Mouse (Mus musculus) embryonic fibroblast, embryonic 13.5 days (primary cell): ENCODE measurements around the gene Stt3b. TPM values are rescaled to one million over a fixed set of nuclear protein-coding genes. Genes with fewer than 3 reads are reported as not detected.

Experiments used
- H3K27ac ChIP-seq: 2 replicates; pipeline ENCODE4 v1.5.1; 2012; ENCODE audit warnings: low read length, control low read depth, inconsistent platforms; ENCODE audit not compliant: insufficient read depth
- H3K4me1 ChIP-seq: 2 replicates; pipeline ENCODE4 v1.6.1; 2011; ENCODE audit warnings: low read length; ENCODE audit not compliant: control insufficient read depth, insufficient read depth
- H3K4me3 ChIP-seq: 2 replicates; pipeline ENCODE4 v1.5.1; 2011; ENCODE audit warnings: mild to moderate bottlenecking, control low read depth, low read length; ENCODE audit not compliant: insufficient read depth
- CTCF ChIP-seq: IDR thresholded peaks from 2 replicates; pipeline ENCODE4 v1.5.1; 2011; ENCODE audit warnings: mild to moderate bottlenecking, control low read depth, low read length, moderate library complexity, borderline replicate concordance; ENCODE audit not compliant: insufficient read depth
- POLR2A ChIP-seq: IDR thresholded peaks from 2 replicates; pipeline ENCODE4 v1.6.1; 2011; ENCODE audit warnings: low read depth, mild to moderate bottlenecking, control low read depth, low read length, moderate library complexity
- polyA plus RNA-seq: library from polyadenylated mRNA; stranded (reverse); fragments of >200 nt; gene quantifications from 2 replicates; pipeline ENCODE4 v1.2.4, GENCODE M21; 2011; ENCODE audit warnings: low read depth; ENCODE audit not compliant: missing spikeins, insufficient read length

The Stt3b gene
- polyA plus RNA-seq = 124 and 136 TPM in 2 replicates

DNA sequence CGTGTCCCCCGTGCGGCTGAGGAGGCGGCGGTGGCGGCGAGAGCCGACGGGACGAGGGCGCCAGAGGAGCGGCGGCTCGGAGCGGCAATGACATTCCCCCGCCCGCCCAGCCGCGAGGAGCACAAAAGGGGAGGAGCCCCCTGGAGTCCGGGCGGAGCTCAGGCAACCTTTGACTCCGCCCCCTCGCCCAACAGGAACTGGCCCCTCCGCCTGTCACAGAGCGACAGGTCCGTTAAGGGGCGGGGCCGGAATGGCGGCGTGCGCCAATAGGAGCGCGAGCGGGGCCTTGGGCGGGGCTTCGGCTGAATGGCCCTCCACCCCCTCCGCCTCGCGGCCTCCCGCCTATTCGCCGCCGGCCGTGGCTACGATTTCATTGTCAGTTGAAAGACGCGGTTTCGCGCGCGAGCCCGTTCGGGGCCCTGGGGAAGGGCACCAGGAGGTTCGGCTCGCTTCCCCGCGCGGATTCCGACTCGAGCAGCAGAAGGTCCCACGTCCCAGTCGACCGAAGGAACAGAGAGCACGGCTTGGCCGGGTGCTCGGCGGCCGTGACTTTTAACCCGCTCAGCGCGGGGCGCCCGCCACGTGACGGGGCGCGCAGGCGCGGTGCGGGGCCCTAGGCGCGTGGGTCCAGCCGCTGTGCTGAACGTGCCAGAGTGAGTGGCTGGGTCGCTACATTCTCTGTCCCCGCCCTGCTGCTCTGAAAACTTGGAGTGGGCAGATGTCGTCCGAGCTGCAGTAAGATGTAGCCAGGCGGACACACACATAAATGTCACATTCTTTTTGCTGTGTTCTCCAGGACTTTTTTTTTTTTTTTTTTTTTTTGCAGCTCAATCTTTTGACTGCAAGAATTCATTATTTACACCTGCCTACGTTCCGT lies at the start of gene Stt3b:
Gene Stt3b (minus strand): TSS at position 76 of the 877 bp plus-strand sequence.
- H3K4me3 ChIP-seq = peak within 1 kb of the TSS; percentile 100
- TF ChIP-seq CTCF = no peak
- TF ChIP-seq POLR2A = no peak; the same call in none of the 2 replicates
- peak within 1 kb of the TSS; percentile 89 for H3K27ac ChIP-seq
- peaks cover 4% of the 10 kb centered on the region for H3K4me1 ChIP-seq

DNA sequence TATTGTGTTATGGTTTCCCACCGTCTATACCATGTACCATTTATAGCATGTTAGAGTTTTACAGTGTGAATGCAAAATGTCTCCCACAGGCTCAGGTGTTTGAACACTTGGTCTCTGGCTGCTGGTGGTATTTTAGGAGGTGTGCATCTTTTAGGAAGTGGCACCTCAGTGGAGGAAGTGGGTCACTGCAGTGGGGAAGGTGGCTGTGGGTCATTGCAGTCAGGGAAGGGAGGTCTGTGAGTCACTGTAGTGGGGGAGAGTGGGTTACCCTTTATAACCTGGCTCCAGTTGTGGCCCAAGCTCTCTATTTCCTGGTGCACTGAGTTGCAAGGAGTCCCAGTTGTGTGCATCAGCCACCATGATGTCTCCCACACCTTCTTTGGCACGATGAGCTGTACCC lies 48.2 kb upstream of the Stt3b start:
- Histone ChIP-seq H3K4me3 (no peak overlapping the region), H3K27ac (no peak overlapping the region), H3K4me1 (no peaks in the 10 kb centered on the region)
- TF ChIP-seq CTCF (no peak), POLR2A (no peak)

DNA sequence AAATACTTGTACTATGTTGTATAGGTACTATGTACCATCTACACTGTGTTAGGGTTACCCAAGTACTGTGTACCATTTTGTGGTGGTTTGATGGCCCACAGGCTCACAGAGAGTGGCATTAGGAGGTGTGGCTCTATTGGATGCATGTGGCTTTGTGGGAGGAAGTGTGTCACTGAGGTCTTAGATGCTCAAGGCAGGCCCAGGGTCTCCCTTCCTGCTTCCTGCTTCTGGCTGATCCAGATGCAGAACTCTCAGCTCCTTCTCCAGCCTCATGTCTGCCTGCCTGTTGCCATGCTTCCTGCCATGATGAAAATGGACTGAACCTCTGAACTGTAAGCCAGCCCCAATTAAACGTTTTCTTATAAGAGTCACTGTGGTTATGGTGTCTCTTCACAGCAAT lies 47.8 kb upstream of the Stt3b start:
- TF ChIP-seq POLR2A = no peak
- TF ChIP-seq CTCF = no peak
- Histone ChIP-seq H3K4me3 (no peak overlapping the region), H3K27ac (no peak overlapping the region), H3K4me1 (no peaks in the 10 kb centered on the region)

DNA sequence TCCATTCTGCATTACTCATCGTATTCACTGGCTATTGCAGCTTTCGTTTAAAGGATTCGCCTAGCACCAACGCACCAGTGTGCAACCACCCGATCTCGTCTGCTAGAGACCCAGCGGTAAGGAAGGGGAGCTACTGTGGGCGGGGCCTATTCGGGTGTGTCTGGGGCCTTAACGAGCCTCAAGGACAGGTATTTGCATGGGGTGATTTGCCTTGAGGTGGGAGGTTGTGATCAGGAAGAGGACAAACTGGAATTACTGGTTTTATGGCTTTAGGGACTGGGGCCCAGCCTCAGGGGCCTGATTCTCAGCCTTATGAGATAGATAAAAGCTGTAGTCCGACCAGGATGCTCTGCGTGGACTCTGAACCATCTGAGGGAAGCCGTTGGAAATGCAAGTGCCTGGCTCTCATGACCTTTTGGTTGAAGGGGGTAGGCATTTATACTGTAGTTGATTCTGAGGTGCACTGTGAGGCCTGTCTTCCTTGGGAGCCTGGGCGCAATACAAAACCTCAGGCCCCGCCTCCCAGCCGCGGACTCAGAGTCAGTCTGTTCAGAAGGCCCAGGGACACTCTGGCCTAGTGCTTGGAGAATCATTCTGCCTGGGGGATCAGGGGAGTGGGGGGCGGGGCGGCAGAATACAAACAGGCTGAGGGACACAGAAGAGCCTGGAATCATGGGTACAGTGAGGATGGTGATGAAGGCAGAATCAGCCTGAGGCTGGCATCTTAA lies 46.7 kb upstream of the Stt3b start:
- TF ChIP-seq POLR2A = no peak
- TF ChIP-seq CTCF = no peak
- Histone ChIP-seq H3K4me3 (no peak overlapping the region), H3K4me1 (no peaks in the 10 kb centered on the region), H3K27ac (no peak overlapping the region)

DNA sequence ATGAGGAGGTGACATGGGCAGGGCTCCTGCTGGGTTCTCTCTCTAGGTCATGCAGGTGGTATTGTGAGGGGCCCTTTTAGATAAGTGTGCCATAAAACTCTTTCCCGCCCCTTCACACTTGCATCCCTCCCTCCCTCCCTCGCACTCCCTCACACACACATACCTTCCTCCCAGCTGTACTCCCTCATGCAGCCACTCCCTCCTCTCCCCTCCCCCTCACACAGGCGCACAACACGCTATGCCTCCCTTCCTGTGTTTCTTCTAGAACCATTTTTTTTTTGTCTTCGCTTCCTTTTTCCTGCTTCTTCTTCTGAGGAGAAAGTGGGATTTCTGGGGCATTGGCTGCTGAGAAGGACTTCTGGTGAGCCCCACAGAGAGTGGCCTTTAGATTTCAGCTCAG lies 45.8 kb upstream of the Stt3b start:
- TF ChIP-seq CTCF (no peak), POLR2A (no peak)
- H3K4me3 ChIP-seq = no peak overlapping the region
- no peaks in the 10 kb centered on the region for H3K4me1 ChIP-seq
- H3K27ac ChIP-seq = no peak overlapping the region

DNA sequence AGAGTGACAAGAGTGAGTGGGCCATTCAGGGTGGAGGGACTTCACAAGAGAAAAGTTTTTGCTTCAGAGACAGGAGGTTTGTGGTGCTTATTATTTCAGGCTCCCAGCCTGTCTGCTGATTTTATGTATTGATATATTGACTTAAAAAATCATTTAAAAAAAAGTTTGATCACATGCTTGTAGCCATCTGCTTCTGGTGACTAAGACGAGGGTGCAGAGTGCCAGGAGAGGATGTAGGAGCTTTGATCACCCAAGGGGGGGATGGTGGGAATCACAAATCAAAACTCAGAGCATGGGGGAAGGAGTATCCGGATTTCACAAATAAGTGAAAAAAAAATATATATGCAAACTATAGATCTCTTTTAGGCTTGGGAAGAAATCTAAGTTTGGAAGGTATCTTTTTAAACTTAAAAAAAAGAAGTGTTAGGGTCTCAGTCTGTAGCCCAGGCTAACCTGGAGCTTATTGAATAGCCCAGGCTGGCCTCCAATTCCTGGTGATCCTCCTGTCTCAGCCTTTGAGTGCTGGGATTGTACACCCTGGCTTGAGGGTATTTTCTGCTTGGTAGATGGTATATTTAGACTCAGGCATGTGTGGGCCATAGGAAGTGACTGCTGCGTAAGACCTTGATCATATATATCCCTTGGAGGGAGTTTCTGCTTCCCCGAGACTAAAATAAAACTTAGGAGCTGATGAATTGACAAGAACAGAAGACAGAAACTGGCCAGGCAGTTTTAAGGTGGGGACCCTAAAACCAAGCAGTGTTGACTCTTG lies 39.7 kb upstream of the Stt3b start:
- H3K27ac ChIP-seq = no peak overlapping the region
- H3K4me3 ChIP-seq = no peak overlapping the region
- H3K4me1 ChIP-seq = no peaks in the 10 kb centered on the region
- TF ChIP-seq CTCF (no peak), POLR2A (no peak)

DNA sequence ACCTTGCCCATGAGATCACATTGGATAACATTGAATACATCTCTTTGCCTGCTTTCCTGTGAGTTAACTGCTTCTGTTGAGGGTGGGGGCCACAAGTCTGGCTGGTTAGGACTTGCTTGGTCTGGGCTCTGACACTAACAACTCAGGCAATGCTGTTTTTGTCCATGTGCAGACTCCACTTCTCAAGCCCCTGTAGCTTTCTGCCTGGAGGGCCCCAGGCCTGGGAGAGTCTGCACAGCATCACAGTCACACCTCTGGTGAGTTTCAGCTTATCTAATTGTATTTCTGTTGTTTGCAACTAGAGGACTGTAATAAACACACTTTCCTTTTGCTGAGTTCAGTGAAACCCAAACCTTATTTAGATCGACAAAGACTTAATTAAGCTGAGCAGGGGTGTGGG lies 38.9 kb upstream of the Stt3b start:
- no peak for TF ChIP-seq POLR2A
- no peak for TF ChIP-seq CTCF
- Histone ChIP-seq H3K4me3 (no peak overlapping the region), H3K27ac (no peak overlapping the region)

DNA sequence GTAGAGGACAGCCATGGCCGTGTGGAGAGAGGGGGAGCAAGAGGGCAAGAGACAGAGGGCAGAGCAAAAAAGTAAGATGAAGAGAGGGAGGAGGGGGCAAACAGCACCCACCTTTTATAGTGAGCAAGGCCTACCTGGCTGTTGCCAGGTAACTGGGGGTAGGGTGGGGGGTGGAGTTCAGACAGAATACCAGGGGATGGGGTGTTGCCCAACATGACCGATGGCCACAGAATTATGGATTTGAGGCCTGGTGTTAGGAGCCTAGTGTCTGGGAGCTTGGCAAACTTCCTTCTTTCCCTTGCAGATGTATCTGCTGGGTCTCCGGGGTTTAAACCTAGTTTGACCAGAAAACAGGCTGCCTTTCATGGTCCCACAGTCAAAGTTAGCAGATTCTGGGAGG lies 34.7 kb upstream of the Stt3b start:
- Histone ChIP-seq H3K4me1 (peaks cover 5% of the 10 kb centered on the region; the same call in 1 of the 2 replicates), H3K27ac (no peak overlapping the region), H3K4me3 (no peak overlapping the region)
- TF ChIP-seq POLR2A (no peak), CTCF (no peak)

More for the DNA sequence above, 38.9 kb upstream of the Stt3b start:
- no peaks in the 10 kb centered on the region for H3K4me1 ChIP-seq

DNA sequence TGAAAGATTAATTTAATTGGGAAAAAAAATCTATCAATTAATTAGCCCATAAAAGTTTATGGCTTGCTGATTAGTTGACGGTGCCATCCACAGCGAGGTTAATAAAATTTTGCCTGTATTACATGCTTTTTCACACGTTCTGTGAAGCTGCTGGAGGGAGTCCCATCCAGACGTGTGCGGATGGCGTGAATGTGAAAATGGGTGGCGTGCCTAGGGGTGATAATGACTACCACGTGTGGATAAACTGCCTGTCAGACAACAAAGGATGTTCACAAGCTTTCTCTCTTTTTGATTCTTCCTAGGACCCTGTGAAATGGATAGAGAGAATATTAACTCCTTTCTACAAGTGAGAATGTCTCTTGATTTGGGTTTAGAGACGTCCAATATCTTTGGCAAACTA lies 31.4 kb upstream of the Stt3b start:
- H3K27ac ChIP-seq = no peak overlapping the region
- no peak overlapping the region for H3K4me3 ChIP-seq
- H3K4me1 ChIP-seq = peaks cover 5% of the 10 kb centered on the region; the same call in 1 of the 2 replicates
- TF ChIP-seq CTCF = no peak
